Mouse (Mus musculus) T-helper 2 cell (primary cell): ENCODE data around the gene Birc5.

Source experiments
- in situ Hi-C: fragments of 300-600 bp; cut with MboI, MseI; formaldehyde crosslinking; loops from one replicate; pipeline ENCODE4 v1.15.1; 2025; ENCODE audit warnings: high pct_unique_total_duplicates

Birc5 gene

DNA sequence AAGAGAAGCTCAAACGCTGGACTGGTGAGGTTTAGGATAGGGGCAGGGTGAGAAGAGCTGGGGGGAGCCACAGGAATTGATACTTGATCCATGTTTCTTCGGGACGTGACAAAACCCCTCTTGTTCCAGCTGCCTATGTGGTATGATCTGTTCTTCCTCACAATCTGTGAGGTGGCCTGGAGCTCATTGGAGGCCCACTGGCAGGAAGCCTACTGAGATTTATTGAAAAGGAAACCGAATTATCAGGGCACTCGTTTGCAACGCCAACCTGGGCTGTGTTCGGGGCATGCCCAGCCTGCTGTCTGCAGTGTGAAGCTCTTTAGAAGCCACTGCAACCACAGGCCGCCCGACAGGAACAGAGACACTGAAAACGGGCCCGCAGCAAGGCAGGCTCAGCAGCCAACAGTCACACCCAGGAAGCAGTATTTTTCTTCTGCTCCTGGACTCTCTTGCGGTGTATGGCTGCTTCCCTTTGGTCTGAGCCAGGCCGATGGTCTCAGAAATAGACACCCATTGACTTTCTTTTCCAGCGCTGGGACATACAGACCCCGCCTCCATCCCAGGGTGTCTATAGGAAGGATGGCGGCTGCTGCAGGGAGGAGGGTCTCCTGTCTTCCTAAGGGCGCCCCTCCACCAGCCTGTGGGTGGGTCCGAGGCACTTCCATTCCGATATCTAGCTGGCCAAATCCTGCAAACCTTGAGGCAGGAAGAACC is 623 bp upstream of the Birc5 start:
- in situ Hi-C loops = no loop called here

DNA sequence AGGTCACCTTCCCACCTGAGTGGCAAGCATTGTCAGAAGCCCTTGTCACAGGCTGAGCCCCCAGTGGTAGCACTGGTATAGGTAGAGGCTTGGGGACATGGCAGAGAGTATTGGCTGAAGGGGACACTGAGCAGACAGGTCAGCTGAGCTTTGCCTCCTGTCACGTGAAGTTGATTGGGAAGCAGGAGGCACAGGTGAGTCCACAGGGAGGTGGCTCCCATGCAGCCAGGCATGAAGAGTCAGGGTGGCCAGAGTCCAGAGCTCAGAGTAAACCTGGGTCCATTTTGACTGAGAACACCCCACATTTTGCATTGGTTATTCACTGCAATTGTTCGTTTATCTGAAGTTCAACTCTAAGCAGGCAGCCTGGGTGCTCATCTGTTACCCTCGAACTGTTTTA is 3.8 kb downstream of the Birc5 start:
- in situ Hi-C loops = no loop called here

DNA sequence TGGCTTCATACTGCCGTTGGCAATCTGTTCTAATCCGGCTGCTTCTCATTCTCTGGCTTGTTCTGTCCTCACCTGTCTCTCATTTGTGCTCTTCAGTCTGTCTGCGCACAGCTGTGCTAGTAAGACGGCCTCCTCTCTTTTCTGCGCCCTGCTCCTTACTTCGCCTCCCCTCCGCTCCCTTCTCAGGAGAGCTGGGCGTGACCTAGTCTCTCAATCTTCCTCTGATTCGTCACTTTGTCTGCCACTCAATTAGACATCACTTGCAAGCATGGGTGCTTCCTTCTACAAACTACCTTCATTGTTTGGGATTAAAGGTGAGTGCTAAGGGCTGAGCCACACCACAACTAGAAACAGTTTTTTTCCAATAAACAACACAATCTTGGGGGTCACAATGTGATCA is 5.2 kb downstream of the Birc5 start:
- in situ Hi-C loops = no loop called here

DNA sequence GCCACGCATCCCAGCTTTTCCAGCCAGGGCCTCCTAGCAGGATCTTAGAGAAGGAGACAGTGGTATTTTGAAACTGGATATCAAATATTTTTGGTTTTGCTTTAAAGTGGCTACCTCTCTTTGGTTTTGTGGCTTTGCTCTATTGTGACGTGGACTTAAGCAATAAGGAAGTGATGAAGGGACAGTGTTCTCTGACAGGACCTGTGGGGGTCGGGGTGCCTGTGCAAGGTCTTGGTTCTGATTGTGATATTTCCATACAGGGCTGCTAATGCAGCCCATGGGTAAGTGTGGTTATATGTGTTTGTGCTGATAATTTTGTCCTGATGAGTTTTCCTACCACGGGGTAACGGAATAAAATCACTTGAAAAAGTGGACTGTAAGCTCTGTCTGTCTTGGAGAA is 6.3 kb downstream of the Birc5 start:
- in situ Hi-C loops = no loop called here

DNA sequence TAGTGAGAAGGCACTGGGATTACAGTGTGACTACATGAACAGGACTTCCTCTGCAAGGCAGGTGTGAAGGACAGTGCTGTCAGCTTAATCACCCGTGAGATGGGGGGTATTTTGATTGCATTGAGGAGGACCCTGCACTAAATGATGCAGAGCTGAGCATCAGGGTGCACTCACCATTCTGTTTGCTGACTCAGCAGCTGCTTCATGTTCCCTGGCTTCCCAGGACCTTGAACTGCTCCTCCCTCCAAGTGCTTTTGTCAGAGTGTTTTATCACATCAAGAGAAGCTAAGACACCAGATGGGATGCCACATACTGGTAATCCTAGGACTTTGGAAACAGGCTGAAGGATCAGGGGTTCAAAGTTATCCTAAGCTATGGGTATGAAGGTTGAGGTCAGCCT is 6.9 kb downstream of the Birc5 start:
- in situ Hi-C loops = no loop called here

DNA sequence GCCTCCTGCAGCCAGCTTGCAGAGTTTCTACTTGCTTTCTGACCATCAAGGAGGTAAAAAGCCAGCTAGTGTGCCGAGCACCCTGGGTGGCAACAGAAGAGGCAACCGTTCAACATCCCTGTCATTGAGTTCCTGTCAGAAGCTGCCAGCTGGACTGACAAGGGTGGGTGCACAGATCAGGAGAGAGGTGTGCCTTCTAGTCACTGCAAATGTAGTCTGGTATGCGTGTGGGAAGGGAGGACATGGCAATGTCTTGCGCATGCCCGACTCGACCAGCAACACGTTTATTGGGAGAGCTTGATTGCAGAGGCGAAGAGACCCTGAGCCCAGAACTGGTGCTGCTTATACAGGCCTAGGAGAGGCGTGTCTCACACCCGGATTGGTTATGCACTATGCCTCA is 8.4 kb downstream of the Birc5 start:
- in situ Hi-C loops = no loop called here

DNA sequence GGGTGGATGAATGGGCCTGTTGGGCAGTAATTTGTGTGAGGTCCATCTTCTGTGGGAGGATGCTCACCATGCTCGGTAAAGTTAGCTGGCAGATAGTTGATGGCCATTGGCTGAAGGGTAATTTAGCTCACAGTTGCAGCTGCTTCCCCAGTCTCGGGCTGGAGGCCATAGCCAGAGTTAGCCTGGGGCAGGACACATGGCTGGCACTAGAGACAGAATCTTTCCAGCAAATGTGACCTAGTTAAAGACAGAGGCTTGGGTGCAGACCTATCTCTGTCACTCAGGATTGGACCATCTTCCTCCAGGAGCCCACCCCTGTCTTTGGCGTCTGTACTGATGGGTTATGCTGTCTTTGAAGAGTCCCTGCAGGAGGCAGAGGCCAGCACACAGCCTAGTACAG is 9.3 kb downstream of the Birc5 start:
- in situ Hi-C loops = no loop called here

DNA sequence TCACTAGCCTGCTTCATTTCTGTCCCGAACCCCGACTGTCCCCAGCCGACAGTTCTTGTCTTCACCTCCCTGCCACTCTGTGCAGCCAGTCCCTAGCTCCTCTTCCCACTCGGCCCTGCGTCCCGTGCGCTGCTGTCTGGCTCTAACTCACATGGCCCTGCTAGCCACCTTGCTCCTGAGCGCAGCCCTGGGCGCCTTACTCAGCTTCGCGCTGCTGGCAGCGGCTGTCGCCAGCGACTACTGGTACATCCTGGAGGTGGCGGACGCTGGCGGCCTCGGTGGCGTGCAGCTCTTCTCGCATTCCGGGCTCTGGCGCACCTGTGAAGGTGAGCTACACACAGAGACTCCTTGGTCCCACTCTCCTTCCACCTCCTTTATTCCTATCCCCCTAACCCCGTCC is 11.6 kb downstream of the Birc5 start, which contains the start of gene Tmem235:
Tmem235 (plus strand) TSS at position 152 of the 400 bp plus-strand sequence.
- in situ Hi-C loops = no loop called here

DNA sequence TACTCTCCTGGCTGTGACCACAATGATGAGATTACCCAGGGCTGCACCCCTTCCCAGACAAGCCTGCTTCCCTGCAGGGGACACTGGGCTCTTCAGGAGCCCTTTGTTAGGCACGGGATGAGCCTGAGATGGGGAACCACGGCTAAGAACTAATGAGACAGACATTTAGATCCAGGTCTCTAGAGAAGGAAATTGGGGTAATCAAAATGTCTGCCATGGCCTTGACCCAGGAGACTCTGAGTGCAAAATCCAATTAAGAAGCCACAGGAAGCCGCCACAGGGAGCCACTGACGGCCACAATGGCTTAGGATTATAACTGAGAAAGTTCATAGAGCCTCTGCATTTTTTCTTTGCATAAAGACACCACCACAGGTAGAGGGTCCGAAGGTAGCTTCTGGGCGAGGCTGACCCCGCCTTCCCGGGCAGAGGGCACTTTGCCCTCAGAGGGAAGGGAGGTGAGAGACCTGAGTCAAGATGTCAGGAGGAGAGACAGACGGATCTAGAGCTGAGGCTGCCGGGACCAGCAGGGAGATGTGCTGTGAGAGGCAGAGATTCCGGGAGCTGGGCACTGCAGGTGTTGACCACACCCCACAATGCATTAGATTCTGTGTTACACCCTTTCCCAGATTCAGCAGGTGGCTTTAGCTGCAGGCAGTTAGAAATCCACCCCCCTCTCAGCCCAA is 14.3 kb downstream of the Birc5 start:
- in situ Hi-C loops = no loop called here

DNA sequence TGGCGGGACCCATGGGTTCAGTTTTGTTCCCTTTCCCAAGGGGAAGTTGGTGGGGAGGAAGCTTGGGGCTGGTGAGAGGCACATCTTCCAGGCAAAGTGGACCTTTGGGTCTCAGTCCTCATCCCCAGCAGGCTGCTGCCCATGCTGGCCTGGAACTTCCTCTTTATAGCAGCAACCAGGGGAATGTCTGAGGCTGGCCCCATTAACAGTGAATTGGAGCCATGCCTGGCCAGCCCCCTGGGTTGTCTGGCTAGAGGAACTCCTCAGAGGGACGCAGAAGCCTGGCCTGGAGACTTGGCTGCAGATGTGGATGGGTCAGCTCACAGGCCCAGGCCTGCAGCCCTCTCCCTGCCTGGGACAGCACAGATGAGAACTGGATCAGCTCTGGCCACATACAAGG is 15.8 kb downstream of the Birc5 start:
- in situ Hi-C loops = no loop called here

DNA sequence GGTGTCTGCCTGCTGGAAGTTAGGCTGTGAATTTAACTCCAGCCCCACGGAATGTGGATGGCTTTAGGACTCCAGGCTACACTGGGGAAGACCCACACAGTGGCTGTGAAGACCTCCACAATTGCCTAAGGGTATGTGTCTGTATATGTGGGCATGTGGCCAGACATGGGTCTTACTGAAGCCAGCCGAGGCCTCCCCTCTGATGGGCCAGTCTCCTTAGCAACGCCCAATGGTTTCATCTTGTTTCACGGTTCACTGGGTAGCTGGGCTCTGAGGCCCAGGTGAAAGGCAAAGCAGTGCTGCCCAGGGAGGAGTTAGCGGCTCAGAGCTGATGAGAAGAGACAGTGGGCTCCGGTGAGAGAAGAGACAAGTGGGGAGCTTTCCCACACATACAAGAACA is 16.9 kb downstream of the Birc5 start:
- in situ Hi-C loops = no loop called here

DNA sequence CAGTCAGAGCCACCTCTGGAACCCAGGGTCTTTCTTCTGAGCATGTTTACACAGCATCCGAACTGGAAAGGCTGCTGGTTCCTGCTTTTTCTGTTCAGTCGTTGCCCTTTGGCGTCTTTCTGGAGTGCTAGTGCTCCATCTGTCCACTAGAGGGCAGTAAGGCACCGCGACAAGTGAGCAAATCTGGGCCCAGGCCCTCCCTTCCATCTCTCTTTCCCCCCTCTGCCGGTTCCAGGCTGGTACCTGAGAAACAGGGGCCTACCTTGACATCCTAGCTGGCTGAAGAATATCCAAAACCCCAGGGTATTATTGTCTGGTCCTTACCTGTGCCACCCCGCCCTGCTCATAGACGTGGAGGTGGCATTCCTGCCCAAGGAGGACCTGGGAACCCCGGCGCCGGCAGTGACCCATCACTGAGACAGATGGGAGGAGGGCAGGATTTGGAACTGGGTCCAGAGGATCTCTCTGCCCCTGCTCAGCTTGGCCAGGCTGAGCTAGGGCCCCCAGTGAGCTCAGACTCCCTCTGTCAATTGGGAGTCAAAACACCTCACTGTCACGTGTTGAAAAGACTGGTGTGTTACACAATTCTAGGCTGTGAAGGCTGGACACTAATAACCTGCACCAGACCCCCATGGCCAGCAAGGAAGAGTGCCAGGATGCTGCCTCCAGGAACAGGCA is 21.8 kb downstream of the Birc5 start:
- in situ Hi-C loops = loop anchor here (5.0 kb wide), 1 partner anchor 151 kb away; no protein-coding TSS in a partner anchor

DNA sequence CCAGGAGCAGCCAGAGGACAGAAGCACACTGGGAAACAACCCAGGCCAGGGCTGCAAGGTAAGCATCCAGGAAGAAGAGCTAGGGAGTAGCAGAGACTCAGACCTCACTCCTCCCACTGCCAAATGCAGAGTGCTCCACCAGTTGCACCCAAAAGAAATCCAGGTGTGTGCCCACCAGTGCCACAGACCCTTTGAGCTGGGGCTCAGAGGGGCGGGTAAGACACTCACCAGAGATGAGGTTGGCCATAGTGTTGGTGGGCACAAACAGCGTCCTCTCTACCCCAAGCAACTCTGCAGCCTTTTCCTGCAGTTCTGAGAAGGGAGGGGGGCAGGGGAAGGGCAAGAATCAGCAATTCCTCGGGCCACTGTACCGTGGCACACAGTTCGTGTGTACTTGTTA is 22.3 kb downstream of the Birc5 start:
- in situ Hi-C loops = loop anchor here (5.0 kb wide), 1 partner anchor 151 kb away; no protein-coding TSS in a partner anchor

DNA sequence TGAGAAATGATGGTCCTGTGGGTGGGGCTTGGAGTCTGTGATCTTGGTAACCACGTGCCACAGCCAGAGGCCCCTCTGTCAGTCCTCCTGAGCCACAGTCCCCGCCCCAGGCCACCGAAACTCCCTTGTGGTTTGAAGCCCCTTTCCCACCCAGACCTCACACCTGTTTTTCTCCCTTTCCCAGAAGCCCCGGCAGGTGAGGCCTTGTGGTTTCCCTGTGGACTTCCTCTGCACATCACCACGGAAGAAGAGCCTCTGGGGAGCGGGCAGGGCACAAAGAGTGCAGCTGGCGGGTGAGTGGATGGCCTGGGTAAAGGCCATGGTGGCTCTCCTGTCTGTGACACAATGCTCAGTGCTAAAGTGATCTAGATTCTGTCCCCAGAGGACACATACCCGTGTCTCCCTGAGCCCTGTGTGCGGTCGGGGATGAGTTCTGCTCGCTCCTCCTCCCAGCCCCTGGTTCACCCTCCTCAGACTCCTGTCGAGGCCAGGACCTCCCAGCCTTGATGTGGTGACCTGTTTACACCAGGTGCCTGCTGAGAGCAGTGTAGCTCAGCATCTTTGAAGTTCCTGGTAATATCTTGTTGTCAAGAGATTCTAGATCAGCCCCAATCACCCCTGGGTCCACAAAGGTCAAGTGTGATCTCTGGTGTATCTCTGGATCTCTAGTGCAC is 23.0 kb downstream of the Birc5 start:
- in situ Hi-C loops = loop anchor here (5.0 kb wide), 1 partner anchor 150 kb away; no protein-coding TSS in a partner anchor

DNA sequence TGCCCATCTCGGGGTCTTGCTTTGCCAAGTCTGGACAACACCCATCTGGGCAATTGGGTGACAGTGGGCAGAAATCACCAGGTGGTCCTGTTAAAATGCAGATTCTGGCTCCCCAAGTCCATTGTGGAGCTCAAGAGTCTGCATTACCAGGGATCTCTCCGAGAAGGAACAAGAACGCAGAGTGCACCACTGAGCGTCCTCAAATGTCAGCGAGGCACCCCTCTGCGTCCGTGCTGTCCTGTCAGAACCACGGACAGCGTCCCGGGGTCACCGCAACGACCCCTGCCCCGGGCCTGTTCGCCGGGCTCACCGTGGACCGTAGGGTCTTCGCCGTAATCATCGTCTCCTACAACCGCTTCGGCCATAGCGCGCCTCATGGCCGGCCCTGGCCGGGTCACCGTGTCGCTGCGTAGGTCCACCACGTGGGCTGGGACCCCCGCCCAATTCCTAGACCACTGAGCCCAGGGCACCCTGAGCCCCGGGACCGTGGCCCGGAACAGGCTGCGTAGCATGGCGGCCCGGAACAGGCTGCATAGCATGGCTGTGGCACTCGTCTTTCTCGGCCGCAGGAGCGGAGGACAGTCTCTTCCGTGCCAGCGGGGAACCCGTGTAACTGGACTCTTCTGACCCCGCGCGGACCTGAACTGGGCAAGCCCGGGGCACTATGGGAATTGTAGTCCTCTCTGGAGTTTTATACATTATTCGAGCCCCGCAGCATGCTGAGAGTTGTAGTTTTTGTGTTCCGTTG is 24.0 kb downstream of the Birc5 start, which contains the start of gene Tha1:
Tha1 (minus strand) TSS at position 621 of the 748 bp plus-strand sequence.
- in situ Hi-C loops = loop anchor here (5.0 kb wide), 1 partner anchor 149 kb away; no protein-coding TSS in a partner anchor

DNA sequence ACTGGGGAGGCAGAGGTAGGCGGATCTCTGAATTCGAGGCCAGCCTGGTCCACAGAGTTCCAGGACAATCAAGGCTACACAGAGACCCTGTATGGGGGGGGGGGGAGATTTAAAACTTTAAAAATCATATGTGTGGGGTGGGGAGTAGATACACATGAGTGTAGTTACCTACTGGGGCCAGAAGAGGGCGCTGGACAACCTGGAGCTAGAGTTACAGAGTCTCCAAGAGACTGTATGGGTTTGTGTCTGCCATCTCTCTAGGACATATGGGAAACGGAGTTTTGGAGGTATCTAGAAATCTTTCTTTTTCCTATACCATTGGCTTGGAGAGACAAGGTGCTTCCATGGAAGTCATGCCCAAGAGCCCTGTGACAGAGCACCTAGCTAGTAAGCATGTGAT is 25.4 kb downstream of the Birc5 start:
- in situ Hi-C loops = loop anchor here (5.0 kb wide), 1 partner anchor 148 kb away; no protein-coding TSS in a partner anchor

DNA sequence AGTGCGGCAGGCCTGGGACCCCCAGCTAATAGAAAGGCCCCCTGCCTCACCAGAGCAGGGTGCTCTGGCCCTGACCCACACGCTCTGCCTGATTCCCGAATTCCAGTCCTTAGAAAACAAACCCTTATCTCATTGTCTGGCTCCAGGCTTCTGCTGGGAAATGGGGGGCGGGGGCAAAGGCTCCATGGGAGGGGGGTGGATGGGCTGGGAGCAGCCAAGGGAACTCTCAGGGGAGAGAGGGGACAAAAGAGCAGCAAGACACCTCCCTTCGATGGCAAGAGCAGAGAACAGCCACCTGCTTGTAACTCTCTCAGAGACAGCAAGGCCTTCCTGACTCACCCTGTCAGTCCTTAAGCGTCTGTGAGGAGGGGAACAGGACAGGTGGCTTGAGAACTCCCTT is 26.6 kb downstream of the Birc5 start:
- in situ Hi-C loops = loop anchor here (5.0 kb wide), 1 partner anchor 33 kb away; no protein-coding TSS in a partner anchor

DNA sequence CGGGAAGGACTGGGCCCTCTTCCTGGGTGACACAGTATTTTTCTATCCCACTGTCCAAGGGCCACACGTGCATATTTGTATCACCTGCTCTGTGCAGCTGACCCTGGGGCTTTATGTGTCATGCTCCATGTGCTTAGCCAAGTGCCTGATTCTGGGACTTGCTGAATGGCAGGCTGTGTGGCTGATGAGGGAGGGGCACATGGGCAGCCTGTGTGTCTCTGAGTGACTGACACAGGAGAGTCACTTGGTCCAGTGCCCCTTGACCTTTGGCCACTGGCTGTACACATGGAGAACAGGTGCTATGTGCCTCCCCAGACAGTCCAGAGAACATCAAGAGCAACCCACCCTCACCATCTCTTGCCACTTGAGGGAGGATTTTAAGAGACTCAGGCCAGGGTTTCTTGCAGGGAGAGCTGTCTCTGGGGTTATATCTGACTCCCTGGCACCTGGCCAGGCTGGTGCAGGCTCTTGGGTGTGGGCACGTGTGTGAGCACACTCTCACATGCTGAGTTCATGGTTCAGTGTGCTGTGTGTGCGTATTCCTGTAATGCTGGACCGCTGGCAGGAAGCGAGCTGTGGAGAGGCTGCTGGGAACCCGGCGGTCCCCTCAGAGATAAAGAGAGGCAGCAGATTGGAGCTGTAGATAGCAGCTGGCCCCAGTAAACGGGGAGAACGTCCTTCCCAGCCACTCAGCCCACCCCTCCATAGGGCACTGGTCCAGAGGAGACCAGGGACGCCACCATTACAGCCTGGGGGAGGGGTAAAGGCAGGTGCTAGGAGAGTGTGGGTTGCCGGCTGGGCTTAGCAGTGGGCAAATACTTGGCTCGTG is 29.1 kb downstream of the Birc5 start:
- in situ Hi-C loops = loop anchor here (5.0 kb wide), 1 partner anchor 36 kb away; no protein-coding TSS in a partner anchor

DNA sequence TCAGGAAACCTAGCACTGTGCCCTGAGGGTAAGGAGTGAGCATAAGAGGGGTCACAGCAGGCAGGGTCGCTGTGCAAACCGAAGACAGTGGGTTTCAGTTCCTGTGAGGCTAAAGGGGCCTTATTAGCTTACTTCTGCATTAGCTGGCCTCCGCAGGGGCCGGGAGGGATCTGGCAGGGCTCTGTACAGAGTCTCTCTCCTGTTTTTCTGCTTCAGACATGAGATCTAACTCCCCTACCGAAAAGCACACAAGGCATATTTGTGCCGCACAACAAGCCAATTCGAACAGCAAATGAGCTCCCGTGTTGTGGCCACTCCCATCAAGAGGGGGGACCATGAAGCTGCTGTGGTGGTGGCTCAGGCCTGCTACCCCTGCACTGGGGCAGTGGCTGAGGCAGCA is 29.8 kb downstream of the Birc5 start:
- in situ Hi-C loops = loop anchor here (5.0 kb wide), 1 partner anchor 37 kb away; no protein-coding TSS in a partner anchor

DNA sequence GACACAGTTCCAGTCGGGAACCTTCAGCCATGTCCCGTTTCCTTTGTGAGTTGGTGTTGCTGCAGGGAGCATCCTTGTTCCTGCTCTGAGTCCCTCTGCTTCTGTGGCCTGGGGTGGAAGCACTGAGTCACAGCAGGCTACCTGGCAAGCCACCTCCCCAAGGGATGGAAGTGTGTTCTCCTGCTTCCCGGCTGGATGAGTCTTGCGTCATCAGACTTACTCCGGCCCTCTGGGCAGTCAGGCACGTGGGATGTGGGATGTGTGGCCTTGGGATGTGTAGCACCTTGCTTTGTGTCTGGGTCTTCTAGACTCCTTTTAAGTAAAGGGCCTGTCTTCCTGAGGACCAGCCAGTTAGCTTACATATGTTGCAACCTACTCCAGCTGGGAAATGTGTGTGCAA is 30.6 kb downstream of the Birc5 start:
- in situ Hi-C loops = loop anchor here (5.0 kb wide), 2 partner anchors 37 to 38 kb away; no protein-coding TSS in a partner anchor
